Mouse (Mus musculus) liver, embryonic 16.5 days (tissue): ENCODE data around the gene Ulk4. TPM values are rescaled to one million over a fixed set of nuclear protein-coding genes. Genes with fewer than 3 reads are reported as not detected.

ENCODE experiments used
- ATAC-seq: fragments of 200-750 bp; cut with Nextera tagmentation; 2 replicates; pipeline ENCODE4 v1.8.0; 2017; ENCODE audit warnings: low read depth, mild to moderate bottlenecking, moderate number of reproducible peaks, moderate library complexity
- H3K27ac ChIP-seq: fragments of 300-500 bp; sonication (generic); 2 replicates; pipeline ENCODE4 v1.5.1; 2014; ENCODE audit warnings: mild to moderate bottlenecking, low read length
- H3K27me3 ChIP-seq: fragments of 300-500 bp; sonication (generic); 2 replicates; pipeline ENCODE4 v1.6.1; 2014; ENCODE audit warnings: low read depth, low read length, mixed read lengths; ENCODE audit not compliant: control insufficient read depth, insufficient read depth
- H3K36me3 ChIP-seq: fragments of 300-500 bp; sonication (generic); 2 replicates; pipeline ENCODE4 v1.6.1; 2014; ENCODE audit warnings: mild to moderate bottlenecking; ENCODE audit not compliant: control insufficient read depth, insufficient read depth
- H3K4me1 ChIP-seq: fragments of 300-500 bp; sonication (generic); 2 replicates; pipeline ENCODE4 v1.6.1; 2014; ENCODE audit warnings: low read depth, low read length, mixed read lengths; ENCODE audit not compliant: control insufficient read depth
- H3K4me2 ChIP-seq: fragments of 300-500 bp; sonication (generic); 2 replicates; pipeline ENCODE4 v1.6.1; 2014; ENCODE audit warnings: low read depth, low read length, mixed read lengths
- H3K4me3 ChIP-seq: fragments of 300-500 bp; sonication (generic); 2 replicates; pipeline ENCODE4 v1.5.1; 2014; ENCODE audit warnings: low read depth, mild to moderate bottlenecking, low read length
- H3K9ac ChIP-seq: fragments of 300-500 bp; sonication (generic); 2 replicates; pipeline ENCODE4 v1.6.1; 2014; ENCODE audit warnings: low read depth, low read length
- H3K9me3 ChIP-seq: fragments of 300-500 bp; sonication (generic); replicated peaks from 2 replicates; pipeline ENCODE4 v1.6.1; 2016; ENCODE audit warnings: low read length; ENCODE audit not compliant: control insufficient read depth
- WGBS: fragments of 180-500 bp; shearing (Covaris S2); extraction: QIAGEN DNeasy Blood & Tissue Kit; methylation state at CpG from one replicate; pipeline ENCODE4 v1.1.7; 2014; ENCODE audit not compliant: insufficient replicate concordance; 5-methylcytosine and 5-hydroxymethylcytosine counted together
- polyA plus RNA-seq: library from polyadenylated mRNA; unstranded; fragments of >200 nt; fragmentation: Nextera tagmentation; extraction: Ambion mirVana; gene quantifications from 2 replicates; pipeline ENCODE4 v1.2.1, GENCODE M21; 2015

Ulk4 gene
- polyA plus RNA-seq, 1 experiment from 2014 or later: 30.8 TPM

DNA sequence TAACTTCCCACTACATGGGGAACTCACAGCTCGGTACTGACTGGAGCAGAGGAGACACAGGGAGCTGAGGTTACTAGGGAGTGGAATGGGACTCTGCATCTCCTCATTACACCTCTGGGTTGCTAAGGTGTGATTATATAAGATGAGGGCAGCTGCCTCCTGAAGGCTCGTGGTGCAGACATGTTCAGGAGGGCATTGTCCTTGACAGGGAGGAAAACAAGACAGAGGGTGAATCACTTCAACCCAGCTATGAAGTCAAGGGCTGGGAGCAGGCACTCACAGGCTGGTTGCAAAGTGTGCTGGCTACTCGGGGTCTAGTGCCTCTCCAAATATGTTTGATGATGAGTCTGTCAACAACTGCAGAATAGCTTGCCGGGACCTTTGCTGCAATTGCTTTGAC is 290.0 kb downstream of the Ulk4 start:
- Histone ChIP-seq H3K9me3 (no peaks in the 10 kb centered on the region), H3K27me3 (no peaks in the 10 kb centered on the region), H3K4me3 (no peak overlapping the region), H3K4me2 (no peak overlapping the region), H3K9ac (no peak overlapping the region), H3K36me3 (no peaks in the 10 kb centered on the region), H3K27ac (no peak overlapping the region), H3K4me1 (peaks cover 8% of the 10 kb centered on the region)
- no peak for ATAC-seq
- 51% methylated on average over 4 of the region's 4 CpGs for WGBS

DNA sequence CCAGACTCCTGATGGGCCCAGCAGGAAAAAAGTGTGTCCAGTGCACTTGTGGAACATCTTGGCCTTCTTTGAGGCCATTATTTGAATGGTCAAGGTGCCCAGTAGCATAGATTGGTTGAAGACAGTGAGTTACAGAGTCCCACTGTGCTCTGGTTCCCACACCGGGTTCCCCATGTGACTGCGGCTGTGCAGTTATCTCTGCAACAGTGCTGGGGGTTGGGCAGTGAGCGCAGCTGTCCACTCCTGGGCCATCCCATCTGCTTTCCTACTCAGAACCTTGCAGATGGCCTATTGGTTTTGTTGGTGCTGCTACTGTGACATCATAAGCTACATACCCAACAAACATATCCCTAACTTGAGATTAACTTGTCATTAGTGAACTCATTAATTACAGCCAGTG is 290.7 kb downstream of the Ulk4 start:
- Histone ChIP-seq H3K4me3 (no peak overlapping the region), H3K36me3 (no peaks in the 10 kb centered on the region), H3K9ac (no peak overlapping the region), H3K27me3 (no peaks in the 10 kb centered on the region), H3K9me3 (no peaks in the 10 kb centered on the region), H3K4me2 (no peak overlapping the region), H3K27ac (no peak overlapping the region), H3K4me1 (peaks cover 8% of the 10 kb centered on the region)
- 68% methylated on average over 3 of the region's 3 CpGs for WGBS
- no peak for ATAC-seq

DNA sequence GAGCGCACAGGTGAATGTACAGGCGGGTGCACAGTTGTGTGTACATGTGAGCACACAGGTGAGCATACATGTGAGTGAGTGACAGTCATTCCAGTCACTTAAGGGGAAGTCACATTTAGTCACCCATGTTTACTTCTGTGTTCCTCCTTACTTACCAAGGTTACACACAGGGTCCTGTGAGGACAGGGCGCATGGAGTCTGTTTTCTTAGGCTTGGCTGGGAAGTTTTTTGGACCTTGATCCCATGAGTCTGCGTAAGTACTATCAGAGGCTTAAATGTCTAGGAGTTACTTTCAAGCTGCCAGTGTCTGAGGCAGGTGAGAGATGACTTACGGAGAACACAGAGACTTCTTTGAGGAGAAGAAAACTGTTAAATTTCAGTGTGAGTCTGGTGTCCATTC is 291.5 kb downstream of the Ulk4 start:
- H3K27me3 ChIP-seq: no peaks in the 10 kb centered on the region
- H3K36me3 ChIP-seq: no peaks in the 10 kb centered on the region
- H3K9me3 ChIP-seq: no peaks in the 10 kb centered on the region
- WGBS: 75% methylated on average over 5 of the region's 5 CpGs
- ATAC-seq: no peak
- no peak overlapping the region for H3K27ac ChIP-seq
- H3K9ac ChIP-seq: no peak overlapping the region
- no peak overlapping the region for H3K4me2 ChIP-seq
- H3K4me3 ChIP-seq: no peak overlapping the region
- H3K4me1 ChIP-seq: peaks cover 8% of the 10 kb centered on the region

DNA sequence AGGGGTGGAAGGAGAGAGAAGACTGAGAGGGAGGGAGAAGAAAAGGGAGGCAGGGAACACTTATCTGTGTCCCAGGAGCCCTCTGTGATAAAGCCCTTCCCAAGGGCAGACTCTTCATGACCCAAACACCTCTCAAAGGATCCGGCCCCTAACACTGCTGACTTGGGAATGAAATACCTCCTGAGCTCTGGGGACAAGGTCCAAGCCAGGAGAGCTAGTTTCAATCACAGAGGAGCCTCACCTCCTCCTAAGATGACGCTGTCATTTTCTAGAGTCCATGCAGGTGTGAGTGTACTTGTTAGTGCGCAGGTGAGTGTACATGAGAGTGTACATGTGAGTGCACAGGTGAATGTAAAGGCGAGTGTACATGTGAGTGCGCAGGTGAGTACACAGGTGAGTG is 292.0 kb downstream of the Ulk4 start:
- no peaks in the 10 kb centered on the region for H3K9me3 ChIP-seq
- peaks cover 8% of the 10 kb centered on the region for H3K4me1 ChIP-seq
- H3K4me3 ChIP-seq: no peak overlapping the region
- no peak overlapping the region for H3K27ac ChIP-seq
- ATAC-seq: no peak
- no peak overlapping the region for H3K9ac ChIP-seq
- no peak overlapping the region for H3K4me2 ChIP-seq
- no peaks in the 10 kb centered on the region for H3K36me3 ChIP-seq
- H3K27me3 ChIP-seq: no peaks in the 10 kb centered on the region
- 75% methylated on average over 5 of the region's 5 CpGs for WGBS

- WGBS: 47% methylated on average over 5 of the region's 5 CpGs
- H3K27ac ChIP-seq: no peak overlapping the region
- ATAC-seq: no peak
- no peaks in the 10 kb centered on the region for H3K9me3 ChIP-seq
- H3K9ac ChIP-seq: no peak overlapping the region
- no peaks in the 10 kb centered on the region for H3K27me3 ChIP-seq
- no peak overlapping the region for H3K4me2 ChIP-seq
- no peak overlapping the region for H3K4me3 ChIP-seq
- H3K36me3 ChIP-seq: no peaks in the 10 kb centered on the region
- H3K4me1 ChIP-seq: peaks cover 8% of the 10 kb centered on the region
Measured at GRCm38 (mm10) chr9:120984509-120984908, 292.5 kb downstream of the Ulk4 start.

- Histone ChIP-seq H3K36me3 (no peaks in the 10 kb centered on the region), H3K4me3 (no peak overlapping the region), H3K4me1 (peaks cover 8% of the 10 kb centered on the region), H3K9ac (no peak overlapping the region), H3K27ac (no peak overlapping the region), H3K9me3 (no peaks in the 10 kb centered on the region), H3K4me2 (no peak overlapping the region), H3K27me3 (no peaks in the 10 kb centered on the region)
- ATAC-seq: no peak; the same call in 1 of the 2 replicates
- 64% methylated on average over 8 of the region's 8 CpGs for WGBS
Measured at GRCm38 (mm10) chr9:120983849-120984248, 293.1 kb downstream of the Ulk4 start.

GRCm38 (mm10) chr9:120981777-120982176 is 295.2 kb downstream of the Ulk4 start:
- Histone ChIP-seq H3K27ac (no peak overlapping the region), H3K27me3 (no peaks in the 10 kb centered on the region), H3K4me3 (no peak overlapping the region), H3K4me2 (no peak overlapping the region), H3K9me3 (no peaks in the 10 kb centered on the region), H3K4me1 (peaks cover 8% of the 10 kb centered on the region), H3K36me3 (no peaks in the 10 kb centered on the region), H3K9ac (no peak overlapping the region)
- ATAC-seq: no peak
- WGBS: 62% methylated on average over 7 of the region's 7 CpGs

DNA sequence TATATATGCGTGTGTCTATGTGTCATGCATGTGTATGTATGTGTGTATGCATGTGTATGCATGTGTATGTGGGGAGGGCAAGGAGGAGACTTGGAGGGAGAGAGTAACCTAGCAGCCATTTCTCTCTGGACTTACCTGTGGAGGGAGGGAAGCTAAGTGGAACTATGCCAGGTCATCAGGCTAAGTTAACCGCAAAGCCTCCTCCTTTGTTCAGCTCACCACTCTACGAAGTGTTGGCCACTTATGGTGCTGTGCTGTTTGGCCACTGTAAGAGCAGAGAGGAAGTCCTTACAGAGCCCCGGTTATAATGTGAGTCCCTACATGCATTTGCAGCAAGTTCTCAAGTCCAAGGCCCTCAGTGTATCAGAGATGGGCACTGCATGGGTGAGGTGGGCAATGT is 300.1 kb downstream of the Ulk4 start:
- 85% methylated on average over 4 of the region's 4 CpGs for WGBS

DNA sequence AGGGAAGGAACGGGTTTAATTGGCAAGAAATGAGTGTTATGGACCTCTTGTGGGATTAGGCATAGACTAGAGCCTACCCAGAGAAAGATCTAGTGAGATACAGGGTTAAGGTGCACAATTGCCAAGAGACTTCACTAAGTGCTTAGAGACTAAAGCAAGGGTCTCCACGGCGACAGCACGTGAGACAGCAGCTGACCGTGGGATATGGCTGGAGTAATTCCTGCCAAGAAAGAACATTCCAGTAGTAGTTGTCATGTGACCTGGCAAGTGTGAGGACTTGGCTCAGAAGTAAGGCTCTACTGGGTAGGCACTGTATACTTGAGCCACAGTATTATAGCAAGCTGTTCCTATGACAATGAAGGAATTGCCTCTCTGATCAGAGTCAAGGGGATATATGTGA is 300.8 kb downstream of the Ulk4 start:
- H3K36me3 ChIP-seq: no peaks in the 10 kb centered on the region
- no peaks in the 10 kb centered on the region for H3K27me3 ChIP-seq
- H3K4me3 ChIP-seq: no peak overlapping the region
- no peak for ATAC-seq
- no peaks in the 10 kb centered on the region for H3K4me1 ChIP-seq
- H3K9me3 ChIP-seq: no peaks in the 10 kb centered on the region
- H3K27ac ChIP-seq: no peak overlapping the region
- no peak overlapping the region for H3K9ac ChIP-seq
- H3K4me2 ChIP-seq: no peak overlapping the region
- WGBS: 69% methylated on average over 5 of the region's 5 CpGs

More for the DNA sequence above, 300.1 kb downstream of the Ulk4 start:
- ATAC-seq: no peak
- Histone ChIP-seq H3K4me1 (no peaks in the 10 kb centered on the region), H3K4me3 (no peak overlapping the region), H3K27ac (no peak overlapping the region), H3K36me3 (no peaks in the 10 kb centered on the region), H3K4me2 (no peak overlapping the region), H3K9me3 (no peaks in the 10 kb centered on the region), H3K27me3 (no peaks in the 10 kb centered on the region), H3K9ac (no peak overlapping the region)

- Histone ChIP-seq H3K4me1 (no peaks in the 10 kb centered on the region), H3K9ac (no peak overlapping the region), H3K4me2 (no peak overlapping the region), H3K36me3 (no peaks in the 10 kb centered on the region), H3K4me3 (no peak overlapping the region), H3K27me3 (no peaks in the 10 kb centered on the region), H3K27ac (no peak overlapping the region), H3K9me3 (no peaks in the 10 kb centered on the region)
- ATAC-seq: no peak
- WGBS: 61% methylated on average over 2 of the region's 2 CpGs
Measured at GRCm38 (mm10) chr9:120974209-120974608, 302.8 kb downstream of the Ulk4 start.
